Mouse (Mus musculus) erythroblast, embryonic 14.5 days (primary cell): ENCODE measurements around the gene H2-Ke6. TPM values are rescaled to one million over a fixed set of nuclear protein-coding genes. Genes with fewer than 3 reads are reported as not detected.

Experiments
- H3K27me3 ChIP-seq: 2 replicates; pipeline ENCODE4 v1.6.1; 2012; ENCODE audit warnings: inconsistent platforms; ENCODE audit not compliant: control insufficient read depth
- H3K36me3 ChIP-seq: 2 replicates; pipeline ENCODE4 v1.6.1; 2012; ENCODE audit warnings: mild to moderate bottlenecking, inconsistent platforms; ENCODE audit not compliant: control insufficient read depth
- H3K4me1 ChIP-seq: 2 replicates; pipeline ENCODE4 v1.6.1; 2012; ENCODE audit warnings: inconsistent platforms; ENCODE audit not compliant: control insufficient read depth
- H3K4me3 ChIP-seq: replicated peaks from 2 replicates; pipeline ENCODE3; 2012; ENCODE audit warnings: moderate library complexity, mild to moderate bottlenecking, inconsistent platforms
- H3K9me3 ChIP-seq: 2 replicates; pipeline ENCODE4 v1.6.1; 2012; ENCODE audit warnings: low read length, inconsistent platforms, mixed read lengths; ENCODE audit not compliant: control insufficient read depth
- GATA1 ChIP-seq: IDR thresholded peaks from 2 replicates; pipeline ENCODE4 v1.6.1; 2012; ENCODE audit warnings: low read length, inconsistent platforms, mixed read lengths
- TAL1 ChIP-seq: IDR thresholded peaks from 3 replicates; pipeline ENCODE4 v1.6.1; 2012; ENCODE audit warnings: low read length, inconsistent platforms, mixed read lengths
- polyA plus RNA-seq: library from polyadenylated mRNA; stranded (reverse); fragments of >175 nt; gene quantifications from 2 replicates; pipeline ENCODE4 v1.2.3, GENCODE M21; 2012

The H2-Ke6 gene
- polyA plus RNA-seq, 1 experiment = 1.4 TPM

- Histone ChIP-seq H3K27me3 (peaks cover 40% of the 10 kb centered on the region), H3K9me3 (no peaks in the 10 kb centered on the region), H3K36me3 (no peaks in the 10 kb centered on the region), H3K4me1 (peaks cover 6% of the 10 kb centered on the region), H3K4me3 (no peak overlapping the region)
- TF ChIP-seq GATA1 (no peak), TAL1 (no peak)
Measured at GRCm38 (mm10) chr17:33980181-33981035, 47.5 kb downstream of the H2-Ke6 start.

DNA sequence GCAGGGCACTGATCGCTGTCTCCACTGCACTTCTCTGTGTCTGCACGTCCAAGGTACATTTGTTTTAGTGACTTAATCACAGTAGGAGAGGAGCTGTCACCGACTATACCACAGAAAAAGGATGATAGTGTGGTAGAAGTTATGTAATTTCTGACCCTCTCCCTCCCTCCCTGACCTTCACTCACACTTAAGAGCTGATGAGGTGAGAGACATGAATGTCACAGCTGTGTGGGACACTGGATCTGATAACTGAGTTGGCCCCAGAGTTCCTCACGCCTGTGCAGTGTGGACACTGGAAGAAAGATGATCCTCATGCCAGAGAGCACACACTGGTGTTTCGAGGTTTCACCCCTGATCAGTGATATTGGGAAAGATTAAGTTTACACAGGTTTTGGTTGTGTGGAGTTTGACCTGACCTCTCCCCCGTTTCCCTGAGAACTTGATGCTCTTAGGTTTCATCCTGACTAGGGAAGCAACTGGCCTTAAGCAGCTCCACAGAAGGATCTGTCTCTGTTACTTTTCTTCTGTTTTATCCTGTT, 48.3 kb downstream of the H2-Ke6 start:
- peaks cover 6% of the 10 kb centered on the region for H3K4me1 ChIP-seq
- peaks cover 40% of the 10 kb centered on the region for H3K27me3 ChIP-seq
- H3K4me3 ChIP-seq = no peak overlapping the region
- no peaks in the 10 kb centered on the region for H3K36me3 ChIP-seq
- H3K9me3 ChIP-seq = no peaks in the 10 kb centered on the region
- no peak for TF ChIP-seq GATA1
- TF ChIP-seq TAL1 = no peak

DNA sequence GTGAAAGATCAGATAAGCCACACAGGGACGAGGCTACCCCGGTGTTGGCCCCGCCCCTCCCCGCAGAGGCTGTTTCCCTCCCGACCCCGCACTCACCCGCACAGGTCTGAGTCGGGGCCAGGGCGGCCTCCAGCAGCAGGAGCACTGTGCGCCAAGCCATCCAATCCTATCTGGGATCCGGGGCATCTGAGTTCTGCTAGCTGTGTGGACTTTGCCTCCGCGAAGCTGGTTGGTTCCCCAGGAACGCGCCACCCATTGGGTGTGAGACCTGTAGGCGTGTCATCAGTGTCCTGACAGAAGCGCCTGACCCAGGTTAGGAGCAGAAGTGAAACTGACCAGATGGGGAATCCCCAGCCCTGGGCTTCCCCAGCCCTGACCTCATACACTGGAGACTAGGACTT, 49.2 kb downstream of the H2-Ke6 start:
- Histone ChIP-seq H3K4me1 (peaks cover 8% of the 10 kb centered on the region), H3K27me3 (peaks cover 40% of the 10 kb centered on the region)

GRCm38 (mm10) chr17:33977861-33978557, 49.9 kb downstream of the H2-Ke6 start:
- no peaks in the 10 kb centered on the region for H3K36me3 ChIP-seq
- peak overlapping the region; percentile 57 for H3K4me3 ChIP-seq
- peaks cover 11% of the 10 kb centered on the region for H3K4me1 ChIP-seq
- peaks cover 40% of the 10 kb centered on the region for H3K27me3 ChIP-seq
- peaks cover 2% of the 10 kb centered on the region; the same call in 1 of the 2 replicates for H3K9me3 ChIP-seq
- TF ChIP-seq TAL1 = no peak
- no peak for TF ChIP-seq GATA1

More for the DNA sequence above, 49.2 kb downstream of the H2-Ke6 start:
- no peak for TF ChIP-seq TAL1
- TF ChIP-seq GATA1 = no peak
- Histone ChIP-seq H3K4me3 (peak overlapping the region; percentile 57), H3K36me3 (no peaks in the 10 kb centered on the region), H3K9me3 (no peaks in the 10 kb centered on the region)

Other genes with a start within 250 kb of the H2-Ke6 start
- gene Angptl4, start 246.2 kb downstream of the H2-Ke6 start, polyA plus RNA-seq = 0.07 TPM in 1 of 2 replicates, not detected in the other
- 0.03 TPM in 2 replicates for gene Kank3, start 217.5 kb downstream of the H2-Ke6 start, polyA plus RNA-seq
- gene Rps28, start 203.5 kb downstream of the H2-Ke6 start, polyA plus RNA-seq = 366 and 664 TPM in 2 replicates
- 125 and 152 TPM in 2 replicates for gene Ndufa7, start 203.5 kb downstream of the H2-Ke6 start, polyA plus RNA-seq
- gene Cd320, start 185.0 kb downstream of the H2-Ke6 start, polyA plus RNA-seq = 0.26 and 0.86 TPM in 2 replicates
- not detected in 2 replicates for gene Gm7029, start 154.2 kb downstream of the H2-Ke6 start, polyA plus RNA-seq
- 24.3 and 25.8 TPM in 2 replicates for gene Kifc1, start 137.4 kb downstream of the H2-Ke6 start, polyA plus RNA-seq
- gene Platr17, start 122.9 kb downstream of the H2-Ke6 start, polyA plus RNA-seq = 0.08 TPM in 1 of 2 replicates, not detected in the other
- 1.4 TPM in 2 replicates for gene Daxx, start 118.6 kb downstream of the H2-Ke6 start, polyA plus RNA-seq
- 14.7 and 21.8 TPM in 2 replicates for gene Tapbp, start 112.2 kb downstream of the H2-Ke6 start, polyA plus RNA-seq
- 5.6 and 5.7 TPM in 2 replicates for gene Zbtb22, start 112.2 kb downstream of the H2-Ke6 start, polyA plus RNA-seq
- gene Rgl2, start 98.5 kb downstream of the H2-Ke6 start, polyA plus RNA-seq = 3.1 and 3.5 TPM in 2 replicates
- 48.7 and 66.5 TPM in 2 replicates for gene Pfdn6, start 87.7 kb downstream of the H2-Ke6 start, polyA plus RNA-seq
- 6.0 and 6.7 TPM in 2 replicates for gene Wdr46, start 87.4 kb downstream of the H2-Ke6 start, polyA plus RNA-seq
- gene B3galt4, start 76.6 kb downstream of the H2-Ke6 start, polyA plus RNA-seq = 0.21 and 0.45 TPM in 2 replicates
- 10.1 and 11.6 TPM in 2 replicates for gene Vps52, start 72.2 kb downstream of the H2-Ke6 start, polyA plus RNA-seq
- gene Rps18, start 72.1 kb downstream of the H2-Ke6 start, polyA plus RNA-seq = 11.8 and 13.8 TPM in 2 replicates
- 0.91 and 0.94 TPM in 2 replicates for gene H2-K1, start 27.7 kb downstream of the H2-Ke6 start, polyA plus RNA-seq
- 1.8 and 2.5 TPM in 2 replicates for gene Ring1, start 3.4 kb downstream of the H2-Ke6 start, polyA plus RNA-seq
- 3.5 TPM in 2 replicates for gene Slc39a7, start 3.6 kb upstream of the H2-Ke6 start, polyA plus RNA-seq
- gene Rxrb, start 3.8 kb upstream of the H2-Ke6 start, polyA plus RNA-seq = 10.1 and 11.3 TPM in 2 replicates
- 0.45 and 0.56 TPM in 2 replicates for gene Col11a2, start 11.4 kb upstream of the H2-Ke6 start, polyA plus RNA-seq
- 0.04 and 0.14 TPM in 2 replicates for gene H2-Oa, start 64.3 kb upstream of the H2-Ke6 start, polyA plus RNA-seq
- gene H2-DMa, start 91.5 kb upstream of the H2-Ke6 start, polyA plus RNA-seq = 0.46 and 1.0 TPM in 2 replicates
- gene Brd2, start 94.6 kb upstream of the H2-Ke6 start, polyA plus RNA-seq = 28.3 and 30.4 TPM in 2 replicates
- gene H2-DMb2, start 115.2 kb upstream of the H2-Ke6 start, polyA plus RNA-seq = not detected in 2 replicates
- gene H2-DMb1, start 125.0 kb upstream of the H2-Ke6 start, polyA plus RNA-seq = not detected in 2 replicates
- 0.05 and 0.06 TPM in 2 replicates for gene Tap1, start 159.5 kb upstream of the H2-Ke6 start, polyA plus RNA-seq
- gene Psmb9, start 159.7 kb upstream of the H2-Ke6 start, polyA plus RNA-seq = 0.05 and 0.10 TPM in 2 replicates
- gene Psmb8, start 169.7 kb upstream of the H2-Ke6 start, polyA plus RNA-seq = 0.24 and 0.28 TPM in 2 replicates
- gene Tap2, start 175.5 kb upstream of the H2-Ke6 start, polyA plus RNA-seq = 0.83 and 1.0 TPM in 2 replicates
- gene H2-Ob, start 210.8 kb upstream of the H2-Ke6 start, polyA plus RNA-seq = not detected in 2 replicates
- 0.14 TPM in 1 of 2 replicates, not detected in the other for gene H2-Ab1, start 229.6 kb upstream of the H2-Ke6 start, polyA plus RNA-seq